Mouse (Mus musculus): Measurements from ENCODE around the gene Zscan26. TPM values are rescaled to one million over a fixed set of nuclear protein-coding genes. Genes with fewer than 3 reads are reported as not detected.

Zscan26 gene
- total RNA-seq, 4 experiments from 2014 or later, result 20.5 to 25.0 (median 21.7) TPM

Small RNA genes lying within 50 kb of the gene (microRNA-seq; reads per million reads assigned to microRNA genes)
- gene Mir1896 (not detected), gene Mir6942 (not detected)

Other genes starting within 250 kb of the Zscan26 start
- not detected for gene Gpx5, start 161.0 kb downstream of the Zscan26 start, total RNA-seq (2022)
- gene Gpx6, start 141.6 kb downstream of the Zscan26 start, total RNA-seq (2022), result not detected
- gene Olfr1367, start 106.8 kb downstream of the Zscan26 start, total RNA-seq (2022), result not detected
- 1 to 10 TPM; 4.5 to 6.0 (median 5.0) TPM for gene Zscan12, start 90.9 kb downstream of the Zscan26 start, total RNA-seq (2022)
- gene Zkscan3, start 51.0 kb downstream of the Zscan26 start, total RNA-seq (2022), result 10 to 100 TPM; 24.4 to 26.7 (median 26.1) TPM
- gene Pgbd1, start 12.7 kb downstream of the Zscan26 start, total RNA-seq (2022), result under 1 TPM; 0.30 to 0.50 (median 0.35) TPM
- gene Nkapl, start 14.8 kb upstream of the Zscan26 start, total RNA-seq (2022), result 1 to 10 TPM in 1 of 4 experiments, under 1 TPM in 3; 0.17 to 1.1 (median 0.41) TPM
- gene Zkscan4, start 25.2 kb upstream of the Zscan26 start, total RNA-seq (2022), result 1 to 10 TPM; 1.0 to 1.5 (median 1.1) TPM
- not detected for gene Gm10065, start 25.7 kb upstream of the Zscan26 start, total RNA-seq (2022)
- gene AK157302, start 41.5 kb upstream of the Zscan26 start, total RNA-seq (2022), result 10 to 100 TPM; 24.1 to 26.8 (median 25.8) TPM
- 100 to 1,000 TPM; 207 to 244 (median 213) TPM for gene Gm11273, start 47.7 kb upstream of the Zscan26 start, total RNA-seq (2022)
- 10 to 100 TPM; 10.5 to 13.0 (median 10.8) TPM for gene Zkscan8, start 77.4 kb upstream of the Zscan26 start, total RNA-seq (2022)
- not detected for gene Olfr1366, start 89.1 kb upstream of the Zscan26 start, total RNA-seq (2022)
- gene Olfr1535, start 106.2 kb upstream of the Zscan26 start, total RNA-seq (2022), result not detected
- gene Olfr1364, start 128.0 kb upstream of the Zscan26 start, total RNA-seq (2022), result not detected
- not detected for gene Olfr1362, start 160.3 kb upstream of the Zscan26 start, total RNA-seq (2022)
- gene Olfr11, start 188.8 kb upstream of the Zscan26 start, total RNA-seq (2022), result not detected
- gene Olfr1361, start 209.7 kb upstream of the Zscan26 start, total RNA-seq (2022), result not detected
- gene Olfr1360, start 223.7 kb upstream of the Zscan26 start, total RNA-seq (2022), result not detected
- not detected for gene Olfr1359, start 244.4 kb upstream of the Zscan26 start, total RNA-seq (2022)

Measured in heart, adult 8-10 months (tissue).